Mouse (Mus musculus) cerebellum, adult 2 months (tissue): ENCODE data around the gene Map1b. TPM values are rescaled to one million over a fixed set of nuclear protein-coding genes. Genes with fewer than 3 reads are reported as not detected.
A peak's percentile ranks its signal among the peaks of the same experiment; 100 is the strongest.

Experiments used
- DNase-seq, 2 experiments: peaks; one replicate each; pipeline ENCODE4 v3.0.0; 2021
- H3K27ac ChIP-seq: fragments of 200-500 bp; 2 replicates; pipeline ENCODE4 v1.5.1; 2012; ENCODE audit warnings: low read length, control low read depth, inconsistent platforms; ENCODE audit not compliant: insufficient read depth
- H3K27me3 ChIP-seq: fragments of 200-500 bp; 2 replicates; pipeline ENCODE4 v1.6.1; 2012; ENCODE audit warnings: inconsistent platforms, mild to moderate bottlenecking, low read length, moderate library complexity; ENCODE audit not compliant: control insufficient read depth, insufficient read depth
- H3K4me1 ChIP-seq: fragments of 200-500 bp; 2 replicates; pipeline ENCODE4 v1.6.1; 2011; ENCODE audit warnings: low read length; ENCODE audit not compliant: control insufficient read depth, insufficient read depth
- H3K4me3 ChIP-seq: fragments of 200-500 bp; replicated peaks from 2 replicates; pipeline ENCODE3; 2011; ENCODE audit warnings: mild to moderate bottlenecking, low read depth, low read length, control low read depth; ENCODE audit not compliant: insufficient read depth
- CTCF ChIP-seq: fragments of 200-500 bp; IDR thresholded peaks from 2 replicates; pipeline ENCODE4 v1.5.1; 2011; ENCODE audit warnings: low read depth, mild to moderate bottlenecking, control low read depth, low read length, moderate library complexity, borderline replicate concordance; ENCODE audit not compliant: insufficient read depth
- POLR2A ChIP-seq: fragments of 200-500 bp; IDR thresholded peaks from 2 replicates; pipeline ENCODE4 v1.6.1; 2011; ENCODE audit warnings: low read length, control low read depth, borderline replicate concordance; ENCODE audit not compliant: insufficient read depth
- WGBS: fragments of 180-500 bp; shearing (Covaris S2); methylation state at CpG from one replicate; pipeline ENCODE4 v1.1.7; 2018; 5-methylcytosine and 5-hydroxymethylcytosine counted together
- polyA plus RNA-seq: library from polyadenylated mRNA; depleted of rRNA; stranded (reverse); fragments of >200 nt; gene quantifications from 2 replicates; pipeline ENCODE4 v1.2.3, GENCODE M21; 2012

Map1b gene
- polyA plus RNA-seq, 1 experiment, result 166 TPM

- no peak overlapping the region for H3K27ac ChIP-seq
- no peak overlapping the region for H3K4me3 ChIP-seq
- 67% methylated on average over 11 of the region's 11 CpGs for WGBS
- H3K4me1 ChIP-seq, result peaks cover 38% of the 10 kb centered on the region
- no peak for DNase-seq
- H3K27me3 ChIP-seq, result no peaks in the 10 kb centered on the region
- TF ChIP-seq CTCF (no peak), POLR2A (no peak)
These were observed 10.3 kb downstream of the Map1b start for GRCm38 (mm10) chr13:99505826-99506579.

- Histone ChIP-seq H3K27me3 (no peaks in the 10 kb centered on the region), H3K27ac (no peak overlapping the region), H3K4me3 (no peak overlapping the region), H3K4me1 (peaks cover 34% of the 10 kb centered on the region)
- DNase-seq, result peak in 1 of 2 experiments; percentile 43
- WGBS, result 26% methylated on average over 14 of the region's 14 CpGs
- TF ChIP-seq POLR2A (no peak), CTCF (no peak)
These were observed 12.9 kb downstream of the Map1b start for GRCm38 (mm10) chr13:99503370-99503979.

GRCm38 (mm10) chr13:99502911-99503310, 13.4 kb downstream of the Map1b start:
- Histone ChIP-seq H3K27me3 (no peaks in the 10 kb centered on the region), H3K4me3 (no peak overlapping the region), H3K4me1 (peaks cover 31% of the 10 kb centered on the region), H3K27ac (no peak overlapping the region)
- 23% methylated on average over 7 of the region's 7 CpGs for WGBS
- TF ChIP-seq CTCF (no peak), POLR2A (no peak)
- no peak for DNase-seq

GRCm38 (mm10) chr13:99502126-99502744, 14.1 kb downstream of the Map1b start:
- Histone ChIP-seq H3K27me3 (no peaks in the 10 kb centered on the region), H3K4me3 (no peak overlapping the region), H3K4me1 (peaks cover 31% of the 10 kb centered on the region), H3K27ac (no peak overlapping the region)
- TF ChIP-seq CTCF (no peak), POLR2A (no peak)
- WGBS, result 28% methylated on average over 13 of the region's 13 CpGs
- no peak for DNase-seq

GRCm38 (mm10) chr13:99501393-99501792, 14.9 kb downstream of the Map1b start:
- Histone ChIP-seq H3K27me3 (no peaks in the 10 kb centered on the region), H3K27ac (no peak overlapping the region), H3K4me1 (peaks cover 31% of the 10 kb centered on the region), H3K4me3 (no peak overlapping the region)
- no peak for TF ChIP-seq POLR2A
- no peak for TF ChIP-seq CTCF
- WGBS, result 43% methylated on average over 7 of the region's 7 CpGs
- no peak for DNase-seq

- WGBS, result 60% methylated on average over 3 of the region's 3 CpGs
- DNase-seq, result no peak
- H3K27ac ChIP-seq, result no peak overlapping the region
- TF ChIP-seq CTCF (no peak), POLR2A (no peak)
- peaks cover 29% of the 10 kb centered on the region for H3K4me1 ChIP-seq
- no peak overlapping the region for H3K4me3 ChIP-seq
- no peaks in the 10 kb centered on the region for H3K27me3 ChIP-seq
These were observed 15.7 kb downstream of the Map1b start for GRCm38 (mm10) chr13:99500609-99501008.

GRCm38 (mm10) chr13:99499764-99500163, 16.6 kb downstream of the Map1b start:
- Histone ChIP-seq H3K4me1 (peaks cover 22% of the 10 kb centered on the region), H3K27ac (no peak overlapping the region), H3K27me3 (no peaks in the 10 kb centered on the region), H3K4me3 (no peak overlapping the region)
- TF ChIP-seq CTCF (no peak), POLR2A (no peak)
- DNase-seq, result no peak
- WGBS, result 55% methylated on average over 9 of the region's 9 CpGs

- 86% methylated on average over 7 of the region's 7 CpGs for WGBS
- H3K4me3 ChIP-seq, result no peak overlapping the region
- no peak overlapping the region for H3K27ac ChIP-seq
- DNase-seq, result no peak
- peaks cover 18% of the 10 kb centered on the region for H3K4me1 ChIP-seq
- TF ChIP-seq POLR2A (no peak), CTCF (peak; percentile 24; the same call in 1 of the 2 replicates)
- no peaks in the 10 kb centered on the region for H3K27me3 ChIP-seq
These were observed 20.2 kb downstream of the Map1b start for GRCm38 (mm10) chr13:99496106-99496505.
